Mouse (Mus musculus) brain, embryonic 14.5 days (tissue): ENCODE results near the gene Hexdc.

Experiments
- CTCF ChIP-seq: fragments of 200-500 bp; IDR thresholded peaks from 2 replicates; pipeline ENCODE4 v1.5.1; 2012; ENCODE audit warnings: inconsistent platforms, mild to moderate bottlenecking, moderate library complexity, borderline replicate concordance; ENCODE audit not compliant: insufficient read depth, insufficient read length; ENCODE audit errors: extremely low read depth
- POLR2A ChIP-seq: fragments of 200-500 bp; IDR thresholded peaks from 2 replicates; pipeline ENCODE4 v1.6.1; 2012; ENCODE audit warnings: mild to moderate bottlenecking, inconsistent platforms, borderline replicate concordance; ENCODE audit not compliant: poor library complexity, insufficient read depth, insufficient read length, severe bottlenecking; ENCODE audit errors: extremely low read depth

DNA sequence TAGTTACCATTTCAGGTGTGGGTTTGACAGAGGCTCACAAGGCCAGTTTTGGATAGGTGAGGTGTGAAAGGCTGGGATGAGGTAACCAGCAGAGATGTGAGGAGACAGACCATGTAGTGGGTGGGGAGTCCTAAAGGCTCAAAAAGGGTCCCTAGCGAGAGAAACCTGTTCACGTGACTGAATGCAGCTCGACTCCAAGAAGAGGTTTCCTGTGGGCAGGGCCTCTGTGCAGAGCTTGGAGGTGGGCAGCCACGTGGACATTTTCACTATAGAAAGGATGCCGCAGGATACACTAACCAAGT is 423 bp upstream of the Hexdc start:
- no peak for TF ChIP-seq CTCF
- no peak for TF ChIP-seq POLR2A
